Mouse (Mus musculus) thymus, postnatal 36 days (tissue): Measurements from ENCODE around the gene Bex1.
A peak's percentile ranks its signal among the peaks of the same experiment; 100 is the strongest.

Source experiments
- DNase-seq, 2 experiments: peaks; one replicate each; pipeline ENCODE4 v3.0.0; 2022; ENCODE audit warnings: mixed read lengths in 2 of 2

The Bex1 gene

GRCm38 (mm10) chrX:136214729-136215677 is at the start of gene Bex1, which contains the start of gene Tceal7:
Bex1 (minus strand) TSS chrX:136215513.
Tceal7 (plus strand) TSS chrX:136214779.
- DNase-seq: peak in 1 of 2 experiments; percentile 13

DNA sequence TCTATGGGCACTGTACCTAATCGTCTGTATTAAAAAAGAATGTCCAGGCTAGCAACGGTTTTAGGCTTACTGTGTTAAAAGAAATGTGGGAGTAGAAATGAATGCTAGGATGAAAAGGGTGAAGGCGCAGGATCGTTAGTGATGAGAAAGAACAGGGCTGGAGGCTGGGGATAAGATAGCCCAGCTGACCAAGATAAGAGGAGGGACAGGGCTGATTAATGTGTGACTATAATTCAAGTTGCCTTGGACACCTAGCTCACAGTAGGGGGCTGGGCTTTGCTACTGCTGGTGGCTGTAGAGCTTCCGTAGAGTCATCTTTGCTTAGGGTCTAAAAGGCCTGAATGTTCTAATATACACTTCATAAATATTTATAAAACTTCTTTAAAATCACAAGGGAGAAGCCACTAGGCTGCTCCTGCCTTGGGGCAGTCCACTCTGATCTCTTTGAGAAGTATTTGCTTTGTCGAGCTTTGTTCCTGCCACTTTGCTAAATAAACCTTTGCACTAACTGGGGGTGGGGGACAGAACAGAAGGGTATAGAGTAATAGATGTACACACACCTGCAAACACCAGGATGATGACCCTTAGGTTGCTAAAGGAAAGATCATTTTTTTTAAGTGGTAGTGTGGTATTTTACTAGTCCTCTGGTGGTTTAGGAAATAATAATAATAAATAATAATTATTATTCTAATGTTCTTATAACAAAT is 36.9 kb upstream of the Bex1 start:
- DNase-seq: no peak

DNA sequence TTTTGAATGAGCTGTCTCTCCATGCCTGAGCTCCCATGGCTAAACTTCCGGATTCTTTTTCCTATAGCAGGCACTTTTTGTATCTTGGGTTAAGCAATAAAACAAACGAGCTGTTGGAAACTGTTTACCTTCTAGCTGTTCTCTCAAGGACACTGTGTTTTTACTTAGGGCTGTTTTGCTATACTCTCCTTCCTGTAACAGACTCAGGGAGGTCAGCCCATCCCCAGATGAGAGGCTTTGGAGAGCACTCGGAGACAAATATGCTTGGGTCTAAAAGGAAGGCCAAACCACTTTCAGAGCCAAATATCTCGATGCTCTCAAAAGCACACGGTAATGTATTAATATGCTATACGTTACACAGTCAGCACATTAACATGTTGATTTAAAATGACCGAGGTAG is 34.4 kb upstream of the Bex1 start:
- no peak for DNase-seq

GRCm38 (mm10) chrX:136248811-136249210 is 33.5 kb upstream of the Bex1 start:
- DNase-seq: no peak

GRCm38 (mm10) chrX:136245521-136246071 is 30.3 kb upstream of the Bex1 start:
- DNase-seq: peak; percentile 18 to 27

DNA sequence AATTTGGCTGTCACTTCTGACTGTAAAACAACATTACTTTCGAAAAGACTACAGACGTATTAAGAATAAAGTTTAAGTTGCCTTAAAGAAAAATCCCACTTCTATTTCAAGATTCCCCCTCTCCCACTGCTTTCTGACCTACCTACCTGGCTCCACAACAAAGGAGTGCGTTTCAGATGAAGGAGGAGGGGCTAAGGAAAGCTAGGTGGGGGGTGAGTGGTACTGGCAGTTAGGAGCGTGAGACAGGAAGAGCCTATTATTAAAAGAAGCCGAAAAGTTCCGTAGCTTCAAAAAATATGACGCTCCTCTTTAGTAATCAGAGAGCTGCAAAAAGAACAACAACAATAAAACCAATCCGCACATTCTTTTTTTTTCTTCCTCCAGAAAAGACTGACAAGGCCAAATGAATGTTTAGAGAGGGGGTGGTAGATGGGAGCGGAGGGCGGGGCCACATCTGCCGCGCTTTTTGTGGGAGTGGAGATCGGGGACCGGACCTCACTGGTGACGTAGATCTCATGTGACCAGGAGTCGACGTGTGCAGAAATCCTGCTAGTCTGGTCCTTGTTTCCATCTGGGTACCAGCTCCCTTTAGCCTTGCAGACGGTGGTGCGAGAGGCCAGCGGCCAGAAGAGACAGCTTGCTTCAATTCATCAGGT is 29.4 kb upstream of the Bex1 start, which contains the start of gene Tceal9:
TSS of gene Tceal9 (plus strand) at position 506 of the 656 bp plus-strand sequence.
- peak; percentile 46 to 57 for DNase-seq

- DNase-seq: no peak
These were observed 27.9 kb upstream of the Bex1 start for GRCm38 (mm10) chrX:136243181-136243580.

DNA sequence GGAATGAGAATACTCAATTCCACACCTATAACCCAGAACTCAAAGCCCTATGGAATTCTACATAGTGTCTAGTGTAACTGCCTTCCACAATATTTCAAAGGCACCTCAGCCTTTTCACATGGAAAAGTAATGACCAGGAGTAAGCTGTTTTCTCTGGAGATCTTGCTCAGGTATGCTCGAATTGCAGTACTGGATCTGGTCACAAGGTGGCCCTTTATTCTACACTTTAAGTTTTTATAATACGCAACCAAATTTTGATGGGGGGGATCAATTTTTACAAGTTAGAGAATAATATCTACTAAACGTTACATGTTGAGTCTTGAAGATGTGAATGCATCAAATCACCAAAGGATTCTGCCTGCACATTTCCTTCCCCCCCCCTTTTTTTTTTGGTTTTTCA is 22.8 kb upstream of the Bex1 start:
- peak in 1 of 2 experiments; percentile 17 for DNase-seq

GRCm38 (mm10) chrX:136227768-136228167 is 12.5 kb upstream of the Bex1 start:
- no peak for DNase-seq

DNA sequence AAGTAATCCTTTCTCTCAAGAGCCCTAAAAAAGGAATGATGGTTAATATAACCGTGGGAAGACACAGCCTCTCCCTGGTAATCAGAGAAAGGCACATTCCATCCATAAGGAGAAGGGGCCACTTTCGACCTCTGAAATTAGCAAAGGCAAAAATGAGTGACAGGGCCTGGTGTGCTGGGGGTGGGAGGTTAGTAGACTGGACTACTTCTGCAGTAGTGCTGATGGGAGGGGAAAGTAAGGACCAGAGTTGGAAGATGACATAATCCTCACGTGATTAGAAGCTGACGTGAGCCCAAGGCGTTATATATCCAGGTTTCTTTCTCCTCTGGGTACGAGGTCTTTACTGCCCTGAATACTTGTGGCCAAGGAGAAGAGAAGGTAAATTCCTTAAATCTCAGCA is 8.4 kb upstream of the Bex1 start:
- no peak for DNase-seq

DNA sequence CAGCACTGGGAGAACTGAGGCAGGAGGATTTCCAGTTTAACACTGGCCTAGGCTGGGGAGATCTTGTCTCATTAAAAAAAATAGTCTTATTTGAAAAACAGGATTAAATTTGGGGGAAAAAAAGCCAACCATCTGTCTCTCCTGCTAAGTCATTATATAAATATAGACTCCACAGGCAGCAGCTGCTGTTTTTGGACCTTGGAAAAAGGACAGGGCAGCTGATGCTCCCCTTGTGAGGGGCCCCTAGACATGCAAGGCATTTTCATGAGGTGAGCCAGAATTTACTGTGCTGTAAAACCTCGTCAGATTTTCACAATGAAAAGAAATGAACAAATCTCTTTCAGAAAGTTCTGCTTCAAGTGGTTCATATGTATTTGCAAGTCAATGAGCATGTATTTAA is 990 bp upstream of the Bex1 start:
- no peak for DNase-seq

- DNase-seq: no peak
These were observed 1.9 kb downstream of the Bex1 start for GRCm38 (mm10) chrX:136213396-136213795.

GRCm38 (mm10) chrX:136204406-136204805 is 10.9 kb downstream of the Bex1 start:
- no peak for DNase-seq

GRCm38 (mm10) chrX:136203664-136204066 is 11.6 kb downstream of the Bex1 start, which contains the start of gene Tceal5:
Tceal5 (minus strand) TSS chrX:136203876.
- DNase-seq: no peak

DNA sequence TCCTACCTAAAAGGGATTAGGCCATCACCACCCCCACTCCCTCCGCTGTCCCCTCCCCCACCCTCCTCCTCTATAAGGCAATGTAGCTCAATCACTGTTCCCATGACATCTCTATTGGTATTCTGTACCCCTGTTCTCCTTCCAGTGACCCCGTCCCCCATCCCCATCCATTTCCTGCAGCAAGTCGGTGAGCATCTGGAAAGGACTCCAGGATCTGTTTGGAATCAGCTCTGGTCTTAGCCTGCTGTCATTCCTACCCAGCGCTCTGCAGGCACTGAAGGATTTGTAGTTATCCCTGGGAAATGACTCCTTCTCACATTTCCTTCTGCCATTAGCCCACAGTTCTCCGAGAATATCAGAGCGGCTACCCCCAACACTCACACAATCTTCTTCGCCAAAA is 12.1 kb downstream of the Bex1 start:
- no peak for DNase-seq

DNA sequence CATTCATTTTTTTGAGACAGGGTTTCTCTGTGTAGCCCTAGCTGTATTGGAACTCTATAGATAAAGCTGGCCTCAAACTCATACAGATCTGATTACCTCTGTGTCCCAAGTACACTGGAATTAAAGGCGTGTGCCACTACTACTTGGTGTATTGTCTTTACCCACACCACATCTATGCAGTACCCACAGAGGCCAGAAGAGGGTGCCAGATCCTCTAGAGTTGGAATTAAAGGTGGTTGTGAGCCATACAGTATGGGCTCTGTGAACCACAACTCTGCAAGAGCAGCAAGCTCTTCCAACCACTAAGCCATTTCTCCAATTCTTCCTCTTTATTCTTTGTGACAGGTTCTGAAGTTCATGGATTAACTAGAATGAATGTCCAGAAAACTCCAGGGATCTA is 18.4 kb downstream of the Bex1 start:
- DNase-seq: peak; percentile 41 to 43

GRCm38 (mm10) chrX:136195193-136195944 is 19.9 kb downstream of the Bex1 start:
- DNase-seq: no peak

DNA sequence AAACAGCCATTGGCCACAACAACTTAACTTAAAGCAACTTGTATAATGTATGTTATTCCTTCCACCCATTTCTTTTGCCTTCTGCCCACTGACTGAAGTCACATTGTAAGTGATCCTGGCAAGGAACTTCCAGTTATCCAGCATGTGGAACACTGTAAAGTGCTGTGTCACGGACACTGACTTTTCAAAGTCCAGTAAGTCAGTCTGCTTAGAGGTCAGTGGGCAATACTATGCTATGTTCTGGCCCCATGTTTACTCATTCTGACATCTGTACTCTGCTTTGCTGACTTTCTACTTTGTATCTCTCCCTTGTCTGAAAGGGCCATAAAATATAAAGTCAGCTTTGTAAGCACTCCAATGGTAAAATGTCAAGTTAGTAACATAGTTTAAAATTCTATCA is 32.2 kb downstream of the Bex1 start:
- DNase-seq: no peak

- peak; percentile 11 to 52 for DNase-seq
These were observed 34.3 kb downstream of the Bex1 start for GRCm38 (mm10) chrX:136180897-136181553.

- DNase-seq: no peak
These were observed 42.5 kb downstream of the Bex1 start for GRCm38 (mm10) chrX:136172786-136173185.

DNA sequence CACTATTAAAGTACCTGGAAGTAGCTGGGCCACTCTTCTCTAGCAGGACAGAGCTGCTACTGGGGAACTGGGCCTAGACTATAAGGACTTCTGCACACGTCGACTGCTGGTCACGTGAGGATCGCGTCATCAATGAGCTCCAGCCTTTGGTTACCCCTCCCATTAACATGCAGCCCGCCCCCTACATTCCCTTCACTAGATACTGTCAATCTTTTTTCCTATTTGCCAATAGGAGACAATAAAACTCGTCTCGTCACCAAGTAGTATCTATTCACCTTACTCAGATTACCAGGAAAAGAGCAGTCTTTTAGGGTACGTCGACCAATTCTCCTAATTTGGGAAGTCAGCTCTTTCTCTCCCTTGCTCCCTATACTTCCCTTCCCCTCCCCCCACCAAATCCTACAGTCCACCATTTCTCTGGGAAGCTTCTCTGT is 43.2 kb downstream of the Bex1 start, which contains the start of gene Tceal8:
TSS of gene Tceal8 (minus strand) at position 225 of the 434 bp plus-strand sequence.
- peak; percentile 2 to 20 for DNase-seq
